Mouse (Mus musculus) fat pad, adult 2 months (tissue): ENCODE measurements at regions not wholly inside any gene's neighbourhood (a gene's known extent, or its start where the extent isn't known, plus 50 kb on each side); places are given as distances from the start of the nearest gene placed in this dataset.

Source experiments
- DNase-seq: peaks from one replicate; pipeline ENCODE4 v3.0.0-alpha.2; 2011; ENCODE audit warnings: low read depth, low spot score; ENCODE audit errors: extremely low read depth

DNA sequence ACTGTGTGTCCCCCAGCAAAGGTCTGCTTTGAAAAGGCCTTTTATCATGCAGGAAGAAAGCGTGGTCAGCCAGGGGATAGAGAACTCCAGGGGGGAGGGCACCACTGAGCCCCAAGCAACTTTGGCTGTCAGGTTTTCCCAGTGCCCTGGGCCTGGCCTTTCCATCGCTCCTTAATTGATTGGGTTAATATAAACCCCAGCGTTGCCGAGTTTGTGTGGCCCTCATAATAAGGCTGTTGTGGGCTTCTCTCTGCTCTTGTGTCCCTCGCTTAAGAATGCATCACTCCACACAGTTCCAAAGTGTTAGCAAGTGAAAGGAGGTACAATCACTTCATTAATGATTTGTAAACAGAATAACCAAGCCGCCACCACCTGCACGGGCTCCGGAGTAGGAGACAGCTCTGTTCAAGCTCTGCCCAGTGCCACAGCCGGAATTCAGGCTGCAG lies 455.5 kb downstream of the Irx1 start:
- no peak for DNase-seq

DNA sequence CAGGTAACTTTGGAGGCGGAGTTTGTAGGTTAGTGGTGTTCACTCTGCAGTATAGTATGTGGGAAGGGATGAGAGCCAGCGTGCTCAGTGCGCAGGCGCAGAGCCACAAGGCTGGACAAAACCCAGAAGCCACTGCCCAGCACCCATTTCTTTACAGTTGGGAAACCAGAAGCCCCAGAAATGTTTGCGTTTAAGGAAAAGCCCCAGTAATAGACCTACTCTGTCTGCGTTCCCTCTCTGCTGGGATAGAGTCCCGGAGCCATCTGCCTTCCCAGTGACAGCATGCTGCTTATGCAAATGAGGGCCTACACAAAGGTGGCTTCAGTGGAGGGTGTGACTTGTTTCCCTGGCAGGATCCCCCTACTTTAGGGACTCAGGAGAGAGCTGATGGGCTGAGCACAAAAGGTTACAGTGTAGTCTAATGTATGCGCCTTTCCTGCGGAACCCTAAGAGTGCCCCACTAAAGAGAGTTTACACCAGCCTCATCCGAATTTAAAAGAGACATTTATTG lies 456.0 kb downstream of the Irx1 start:
- no peak for DNase-seq

DNA sequence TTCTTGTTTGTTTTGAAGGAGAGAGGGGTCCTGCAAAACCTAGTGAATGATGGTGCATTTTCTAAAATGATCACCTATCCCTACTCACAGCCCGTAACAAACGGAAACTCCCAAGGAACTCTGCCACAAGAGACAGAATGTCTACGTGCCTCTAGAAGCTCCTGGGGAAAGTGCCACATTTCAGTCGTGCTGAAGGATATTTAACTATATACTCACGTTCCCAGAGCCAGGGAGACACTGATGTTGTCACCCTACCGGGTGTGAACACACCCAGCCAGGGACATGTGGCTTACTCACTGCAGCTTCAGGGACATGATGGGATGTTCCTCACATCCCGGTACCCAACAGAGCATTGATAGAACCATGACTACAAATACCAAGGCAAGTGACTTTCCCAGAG lies 456.7 kb downstream of the Irx1 start:
- DNase-seq: no peak

DNA sequence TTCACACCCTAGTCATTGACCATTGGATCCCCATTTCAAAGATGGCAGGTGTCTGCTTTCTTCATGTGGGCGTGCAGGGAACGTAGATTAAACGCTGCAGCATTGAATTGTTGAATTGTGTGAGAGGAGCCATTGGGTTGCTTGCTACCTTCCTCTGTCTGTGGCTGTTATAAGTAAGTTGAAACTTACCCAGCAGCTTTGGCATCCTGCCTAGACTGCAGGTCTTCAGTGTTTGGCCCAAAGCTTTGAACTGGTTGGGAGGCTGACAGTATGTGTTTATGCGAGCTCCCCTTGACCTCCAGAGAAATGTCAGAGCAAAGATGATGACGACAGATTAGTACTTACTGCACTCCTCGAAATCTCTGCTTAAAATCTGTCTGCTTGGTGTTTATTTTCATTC lies 473.8 kb downstream of the Irx1 start:
- DNase-seq: no peak

DNA sequence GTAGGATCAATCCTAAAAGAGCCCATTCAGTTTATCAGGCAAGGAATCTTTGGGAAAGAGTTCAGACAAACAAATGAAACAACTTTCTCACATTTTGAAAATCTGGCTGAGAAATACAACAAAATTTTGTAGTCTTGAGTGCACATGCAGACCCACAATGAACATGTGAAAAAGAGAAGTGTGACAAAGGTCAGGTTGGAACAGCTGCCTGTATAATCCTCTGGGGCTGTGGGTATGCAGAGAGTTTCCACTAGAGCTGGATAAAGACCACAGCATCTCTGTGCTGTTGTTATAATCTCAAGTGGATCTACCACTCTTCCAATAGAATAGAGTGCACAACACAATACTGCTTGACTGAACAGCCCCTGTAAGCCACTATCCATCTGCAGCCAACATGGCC lies 482.3 kb downstream of the Irx1 start:
- DNase-seq: no peak

DNA sequence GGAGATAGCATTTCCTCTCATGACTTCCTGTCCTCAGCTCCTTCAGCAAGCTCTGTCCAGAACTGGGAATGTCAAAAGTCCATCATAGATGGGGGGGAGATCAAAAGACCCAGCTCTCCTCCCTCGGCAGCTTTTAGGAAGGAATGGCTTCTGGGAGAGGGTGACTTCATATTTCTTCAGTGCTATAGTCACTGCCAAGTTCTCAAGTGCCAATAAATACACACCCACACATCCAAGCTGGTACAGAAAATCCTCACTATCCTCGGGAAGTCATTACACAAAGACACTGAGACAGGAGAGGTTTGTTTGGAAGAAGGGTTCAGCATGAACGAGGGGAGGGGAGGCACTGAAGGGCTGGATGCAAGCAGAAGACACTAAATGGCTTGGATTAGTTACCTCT lies 502.0 kb downstream of the Irx1 start:
- DNase-seq: peak; percentile 81

DNA sequence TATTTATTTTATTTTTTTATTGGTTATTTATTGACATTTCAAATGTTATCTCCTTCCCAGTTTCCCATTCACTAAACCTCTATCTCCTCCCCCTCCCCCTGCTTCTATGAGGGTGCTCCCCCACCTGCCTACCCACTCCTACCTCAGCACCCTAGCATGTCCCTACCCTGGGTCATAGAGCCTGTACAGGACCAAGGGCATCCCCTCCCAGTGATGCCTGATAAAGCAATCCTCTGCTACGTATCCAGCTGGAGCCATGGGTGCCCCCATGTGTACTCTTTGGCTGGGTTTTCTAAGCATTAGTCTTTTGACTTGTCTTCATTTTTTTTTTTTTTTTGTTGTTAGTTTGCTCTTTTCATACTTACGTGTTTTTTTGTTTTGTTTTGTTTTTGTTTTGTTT lies 502.9 kb downstream of the Irx1 start:
- no peak for DNase-seq

DNA sequence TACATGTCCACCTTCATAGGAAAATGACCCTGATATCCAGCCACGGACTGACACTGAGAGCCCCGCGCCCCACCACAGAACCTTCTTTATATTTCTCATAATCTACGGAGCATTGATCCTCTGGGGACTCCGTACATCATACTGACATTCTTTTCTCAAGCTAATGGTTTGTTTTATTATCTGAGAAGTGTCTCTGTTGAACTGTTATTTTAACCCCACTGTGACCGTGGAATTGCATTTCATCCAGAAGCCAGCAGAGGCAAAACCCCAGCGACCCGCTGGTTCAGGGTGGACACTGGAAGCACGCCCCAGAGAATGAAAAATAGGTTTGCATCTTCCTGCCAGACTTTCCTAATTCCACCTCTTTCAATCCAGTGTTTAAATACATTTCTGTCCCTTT lies 503.4 kb downstream of the Irx1 start:
- DNase-seq: no peak

DNA sequence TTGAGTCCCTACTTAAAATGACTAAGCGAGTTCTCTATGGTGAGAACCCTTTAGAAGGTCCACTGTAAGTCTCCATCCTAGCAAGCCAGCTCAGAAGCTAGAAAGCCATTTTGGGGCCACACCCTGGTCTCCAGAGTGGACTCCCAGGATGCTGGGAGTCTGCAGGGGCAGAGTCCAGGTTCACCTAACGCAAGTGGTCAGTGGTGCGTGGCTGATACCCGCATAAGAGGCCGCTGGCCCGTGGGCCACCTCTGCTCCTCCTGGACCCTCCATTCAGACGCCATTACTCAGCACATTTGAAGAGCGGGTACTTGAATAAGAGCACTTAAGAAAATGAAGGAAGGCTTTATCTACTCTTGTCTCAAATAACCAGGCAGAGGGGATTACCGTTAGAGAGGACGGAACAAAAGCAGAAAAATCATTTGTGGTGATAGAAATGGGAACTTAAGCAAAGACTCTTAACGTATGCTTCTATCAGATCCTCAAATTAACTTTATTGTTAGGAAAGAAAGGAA lies 504.4 kb downstream of the Irx1 start:
- no peak for DNase-seq

DNA sequence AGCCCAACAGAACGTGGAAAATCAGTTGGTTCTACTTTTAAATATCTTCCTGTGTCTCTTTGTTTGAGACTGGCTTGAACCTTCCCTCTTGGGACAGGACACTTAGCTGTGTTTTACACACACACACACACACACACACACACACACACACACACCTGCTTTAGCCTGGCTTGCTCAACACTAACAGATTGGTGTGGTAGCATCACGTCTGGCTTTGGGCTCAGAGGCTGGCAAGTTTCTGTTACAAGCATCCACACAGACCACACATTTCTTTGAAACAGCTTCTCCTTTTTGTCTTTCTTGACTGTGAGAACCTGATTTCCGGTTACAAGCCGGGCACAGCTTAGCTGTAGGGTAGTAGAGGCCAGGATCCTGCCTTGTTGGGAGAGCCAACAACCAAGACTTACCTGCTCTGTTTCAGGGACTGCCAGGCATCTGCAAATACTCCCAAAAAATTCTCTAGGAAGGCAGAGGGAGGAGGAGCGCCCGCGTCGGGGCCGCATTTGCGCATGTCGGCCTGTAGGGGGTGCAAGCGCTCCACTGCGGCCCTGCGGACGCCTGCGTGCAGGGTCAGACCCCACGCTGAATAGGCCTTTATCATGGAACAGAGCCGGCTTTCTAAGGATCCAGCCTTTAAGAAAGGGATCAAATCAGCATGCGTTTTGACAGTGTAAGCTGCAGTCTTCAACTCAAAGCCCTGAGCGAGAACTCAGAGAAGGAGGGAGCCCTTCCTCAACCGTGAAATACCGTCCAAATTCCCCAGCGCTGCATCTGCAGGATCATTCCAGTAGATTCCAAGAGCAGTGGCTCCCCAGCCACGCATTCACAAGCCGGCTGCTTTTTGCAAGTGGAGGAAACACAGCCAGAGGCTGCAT lies 505.2 kb downstream of the Irx1 start:
- DNase-seq: no peak

DNA sequence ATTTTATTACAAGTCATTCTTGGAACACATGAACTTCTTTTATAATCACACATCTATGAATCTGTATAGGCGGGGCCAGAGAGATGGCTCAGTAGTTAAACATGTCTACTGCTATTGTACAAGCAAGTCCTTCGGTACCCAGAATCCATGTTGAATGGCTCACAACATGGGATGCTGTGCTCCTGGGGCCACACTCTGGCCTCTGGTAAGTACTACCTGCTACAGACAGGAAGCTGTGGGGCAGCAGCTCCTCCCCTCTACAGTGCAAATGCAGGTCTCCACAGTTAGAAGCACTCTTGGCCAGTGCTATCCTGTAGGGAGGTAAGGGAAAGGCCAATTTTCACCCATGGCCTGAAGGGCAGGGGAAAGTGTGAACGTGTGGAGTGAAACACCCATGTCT lies 506.0 kb downstream of the Irx1 start:
- DNase-seq: no peak

DNA sequence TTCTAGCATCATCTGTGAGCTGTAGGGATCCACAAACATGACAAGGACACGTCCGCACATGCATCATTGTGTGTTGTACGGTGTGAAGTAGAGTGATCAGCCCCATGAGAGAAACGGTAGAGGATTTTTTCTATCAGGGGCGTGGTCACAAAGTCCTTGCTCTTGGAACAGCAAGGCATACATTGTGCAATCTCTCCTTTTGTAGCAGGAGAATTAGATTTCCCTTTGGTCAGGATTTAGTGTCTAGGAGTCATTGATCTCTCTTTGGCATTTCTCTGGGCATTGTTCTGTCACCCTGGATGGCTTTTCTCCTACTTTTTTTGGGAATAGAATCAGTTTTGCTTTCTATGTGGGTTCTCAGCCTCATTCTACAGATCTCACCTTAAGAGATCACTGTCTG lies 511.3 kb downstream of the Irx1 start:
- DNase-seq: peak; percentile 58

DNA sequence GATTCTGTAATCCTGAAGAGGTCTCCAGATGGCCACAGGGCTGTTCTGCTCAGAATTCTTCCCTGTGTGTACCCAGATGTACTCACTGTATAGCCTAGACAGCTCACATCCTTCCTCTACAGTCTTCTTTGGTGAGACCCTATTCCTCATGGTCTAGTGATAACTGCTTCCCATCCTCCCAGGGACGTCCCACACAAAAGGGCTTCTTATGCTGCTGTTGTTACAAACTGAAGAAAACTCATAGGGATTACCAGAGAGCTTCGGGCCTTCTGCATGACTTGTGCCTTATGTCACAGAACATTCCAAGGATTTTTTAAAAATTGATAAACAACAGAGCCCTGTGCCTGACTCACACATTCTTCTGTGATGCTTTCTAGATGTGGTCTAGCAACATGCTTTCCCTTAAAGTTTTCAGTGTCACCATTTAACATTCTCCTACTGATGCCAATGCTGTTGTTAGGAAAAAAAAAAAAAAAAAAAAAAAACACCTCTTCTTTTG lies 525.9 kb downstream of the Irx1 start:
- DNase-seq: no peak

DNA sequence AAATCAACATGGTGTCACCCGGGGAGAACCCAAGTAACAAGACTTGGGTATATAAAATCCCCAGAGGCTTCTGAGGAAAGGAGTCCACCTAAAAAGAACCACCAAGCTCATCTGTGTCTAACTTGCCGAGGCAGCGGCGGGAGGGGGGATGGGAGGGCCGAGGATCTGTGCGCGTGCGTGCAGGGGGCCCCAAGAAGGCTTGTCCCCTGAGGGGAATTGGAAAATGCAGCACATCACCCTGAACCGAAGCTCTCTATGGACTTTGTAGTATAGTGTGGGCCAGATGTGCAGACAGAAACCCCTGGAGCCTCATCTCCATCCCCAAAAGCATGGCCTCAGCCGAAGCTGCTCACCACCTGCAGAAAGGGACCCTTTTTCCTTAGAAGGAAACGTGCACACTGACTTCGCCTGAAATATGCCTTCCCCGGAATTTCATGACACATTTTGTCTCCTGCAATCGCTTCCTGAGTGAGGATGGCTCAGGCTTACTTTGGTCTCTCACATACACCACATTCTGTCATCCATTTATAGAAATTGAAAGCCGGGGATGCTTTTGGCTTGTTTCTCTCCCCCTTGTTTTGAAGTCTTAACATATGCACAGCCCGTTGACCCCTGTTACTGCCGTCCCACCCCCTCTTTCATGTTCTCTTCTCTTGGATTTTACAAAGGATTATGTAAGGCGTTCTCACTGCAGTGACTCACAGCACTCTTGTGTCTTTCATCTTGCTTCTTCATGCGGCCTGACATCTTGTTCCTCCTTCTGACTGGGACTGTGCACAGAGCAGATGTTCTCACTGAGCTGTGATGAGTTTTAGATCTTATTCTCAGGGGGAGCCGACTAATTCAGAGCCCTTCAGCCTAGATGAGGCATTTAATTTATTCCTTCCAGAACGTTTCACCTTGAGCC lies 559.6 kb downstream of the Irx1 start:
- DNase-seq: no peak

DNA sequence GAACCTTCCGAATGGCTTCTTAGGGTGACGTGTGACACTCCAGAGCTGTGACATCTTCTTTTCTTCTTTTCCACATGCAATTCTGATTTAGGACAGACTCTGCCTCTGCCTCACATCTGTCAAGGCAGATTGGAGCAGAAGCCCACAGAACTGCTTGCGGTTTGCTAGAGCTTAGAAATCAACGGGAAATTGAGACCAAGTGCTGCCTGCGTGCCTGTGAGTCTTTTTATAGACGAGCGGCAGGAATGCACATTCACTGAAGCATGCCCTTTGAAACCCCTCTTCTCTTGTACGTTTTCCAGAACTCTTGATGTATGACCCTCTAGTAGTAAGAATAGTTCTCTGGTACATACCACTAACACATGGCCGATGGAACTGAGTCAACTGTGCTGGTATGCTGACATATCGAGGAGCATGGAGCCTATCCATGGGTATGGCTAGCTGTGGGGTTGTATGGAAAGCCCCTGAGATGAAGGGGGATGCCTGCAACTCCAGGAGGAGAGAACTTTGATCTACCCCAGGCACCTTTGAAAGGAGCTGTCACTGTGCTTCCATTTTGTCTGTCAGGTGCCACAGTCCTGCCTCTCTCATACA lies 552.2 kb upstream of the Adamts16 start:
- DNase-seq: no peak

DNA sequence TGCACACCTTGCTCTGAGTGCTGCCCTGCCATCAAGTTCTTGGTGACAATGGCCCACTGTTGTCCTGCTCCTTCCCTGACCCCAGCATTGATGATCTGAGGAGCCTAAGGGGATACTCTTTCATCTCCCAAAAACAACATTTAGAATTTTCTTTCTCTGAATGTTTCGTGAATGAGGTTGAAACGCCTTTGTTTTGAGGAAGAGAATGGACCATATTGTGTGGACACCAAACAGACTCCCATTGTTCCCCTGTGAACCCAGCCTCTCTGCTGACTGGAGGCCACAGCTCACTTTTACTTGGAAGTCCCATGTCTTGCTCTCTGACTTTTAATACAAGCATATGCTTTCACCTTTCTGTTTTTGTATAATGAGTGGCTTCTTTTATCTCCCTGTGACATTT lies 537.0 kb upstream of the Adamts16 start:
- DNase-seq: no peak

DNA sequence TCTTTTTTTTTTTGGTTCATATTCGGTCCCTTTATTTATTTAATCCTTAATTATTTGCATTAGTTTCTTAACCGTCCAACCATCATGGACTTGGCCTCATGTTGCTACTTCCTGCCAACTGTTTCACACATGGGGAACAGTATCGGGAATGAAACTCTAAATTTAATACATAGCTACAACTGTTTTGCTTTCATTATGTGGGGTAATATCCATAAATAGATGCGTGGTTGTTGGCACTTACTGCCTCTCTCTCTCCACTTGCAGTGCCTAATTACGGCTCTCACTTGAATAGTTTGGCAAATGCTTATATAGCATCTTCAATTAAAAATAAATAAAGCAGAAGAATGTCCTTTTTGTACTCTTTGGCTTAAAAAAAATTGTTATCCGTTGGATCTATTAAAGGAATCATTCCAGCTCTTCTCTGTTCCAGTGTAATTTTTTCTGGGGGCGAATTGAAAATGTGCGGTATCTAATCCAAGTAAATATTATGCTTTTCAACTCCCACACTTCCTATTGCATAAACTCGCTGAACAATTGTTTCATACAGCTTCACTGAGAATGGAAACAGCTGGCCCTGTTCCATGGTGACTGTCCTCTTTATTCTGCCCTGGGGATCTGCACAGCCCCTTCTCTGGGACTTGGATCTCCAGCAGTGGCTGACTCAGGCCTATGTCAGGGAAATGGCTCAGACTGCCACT lies 534.4 kb upstream of the Adamts16 start:
- peak; percentile 98 for DNase-seq

DNA sequence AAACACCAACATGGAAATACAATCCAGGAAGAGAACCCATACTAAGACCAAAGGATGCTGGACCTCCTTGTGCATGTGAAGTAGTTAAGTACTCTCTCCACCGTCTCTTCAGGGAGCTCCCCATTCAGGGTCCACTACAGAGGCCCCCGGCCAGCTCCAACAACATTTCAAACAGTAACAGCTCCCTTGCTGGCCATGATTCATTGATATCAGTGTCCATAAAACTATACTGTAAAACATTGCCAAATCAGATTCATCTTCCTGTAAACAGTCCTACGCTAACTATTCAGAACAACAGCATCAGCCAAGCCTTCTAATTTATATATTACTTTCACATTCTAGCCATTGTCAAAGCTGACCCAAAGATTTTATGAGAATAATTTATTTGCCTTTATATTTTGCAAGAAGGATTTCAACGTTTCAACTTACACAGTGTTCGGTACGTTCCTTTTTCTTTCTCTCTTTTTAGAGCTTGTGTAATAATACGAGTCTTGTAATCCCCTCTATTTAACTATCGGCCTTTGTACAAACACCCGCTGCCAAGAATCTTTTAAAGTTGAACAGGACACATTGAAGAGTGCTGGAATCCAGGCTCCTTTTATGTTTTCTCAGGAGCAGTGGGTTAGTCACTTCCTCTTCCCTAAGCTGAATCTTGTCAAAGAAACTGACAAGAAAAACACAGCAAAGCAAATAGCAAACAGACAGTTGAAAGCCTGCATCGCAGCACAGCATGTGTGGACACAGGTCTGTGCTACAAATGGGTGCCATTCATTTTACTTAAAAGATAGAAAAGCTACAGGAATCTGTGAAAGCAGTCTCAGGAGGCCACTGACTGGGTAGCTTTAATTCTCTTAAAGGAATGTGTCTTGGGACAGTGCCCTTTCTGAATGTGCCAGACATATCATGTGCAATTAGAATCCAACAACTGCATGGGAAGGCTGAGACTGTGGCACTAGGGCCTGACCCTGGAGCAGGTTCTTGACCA lies 531.4 kb upstream of the Adamts16 start:
- DNase-seq: peak; percentile 89

DNA sequence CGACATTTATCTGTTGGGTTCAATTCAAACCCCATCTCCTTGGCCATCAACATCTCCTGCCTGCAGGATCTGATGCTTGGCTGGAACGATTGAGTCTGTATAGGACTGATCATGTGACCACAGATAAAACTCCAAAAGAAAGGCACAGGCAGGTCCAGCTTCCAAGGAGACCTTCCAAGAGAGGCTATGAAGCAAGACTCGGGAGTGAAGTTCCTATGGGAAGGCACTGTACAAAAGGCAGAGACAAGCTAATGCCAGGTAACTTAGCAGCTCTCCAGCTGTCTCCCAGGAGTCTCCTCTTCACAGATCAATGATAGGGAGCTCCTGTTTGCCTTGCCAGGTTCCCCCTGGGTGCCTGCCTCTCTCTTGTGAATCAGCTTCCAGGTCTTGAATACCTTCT lies 528.2 kb upstream of the Adamts16 start:
- peak; percentile 88 for DNase-seq
